Mouse (Mus musculus) lung, postnatal 4 days (tissue): ENCODE measurements around the gene Clec3b.

Source experiments
- DNase-seq, 2 experiments: peaks; one replicate each; pipeline ENCODE4 v3.0.0; 2021

Clec3b gene

DNA sequence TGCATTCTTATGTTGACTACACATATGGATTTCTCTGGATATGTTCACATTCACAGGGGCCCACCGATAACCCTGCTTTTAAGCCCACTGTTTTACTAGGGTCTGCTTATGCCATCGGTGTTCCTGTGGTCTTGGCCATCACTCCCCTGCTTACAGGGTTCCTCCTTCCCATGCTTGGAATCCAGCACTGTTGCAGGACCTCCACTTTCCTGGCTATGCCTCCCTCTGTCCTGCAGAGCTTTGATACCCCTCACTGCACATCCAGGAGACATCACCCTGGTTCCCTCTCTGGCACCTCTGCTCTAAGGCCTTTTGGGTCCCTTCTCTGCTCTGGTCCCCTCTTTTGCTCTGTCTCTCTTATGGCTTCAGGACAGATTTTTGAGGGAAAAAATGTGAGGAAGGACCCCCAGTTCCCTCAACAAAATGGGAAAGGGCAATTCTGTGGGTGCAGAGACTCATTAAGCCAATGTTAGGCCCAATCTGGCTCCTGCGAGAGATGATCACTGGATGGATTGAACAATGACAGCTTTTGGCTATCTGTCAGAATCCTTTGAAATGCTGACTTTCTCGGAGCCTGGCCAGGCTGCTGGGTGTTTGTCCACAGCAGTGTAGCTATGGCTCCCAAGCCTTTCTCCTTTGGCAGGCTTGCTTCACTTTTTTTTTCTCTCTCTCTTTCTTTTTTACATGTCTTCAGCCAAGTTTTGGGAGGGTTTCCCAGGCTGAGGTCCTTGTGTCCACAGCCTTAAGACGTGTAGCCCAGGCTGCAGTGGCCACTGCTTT is at the start of gene Clec3b:
Gene Clec3b (plus strand): TSS at position 706 of the 780 bp plus-strand sequence.
- peak; percentile 62 to 84 for DNase-seq

DNA sequence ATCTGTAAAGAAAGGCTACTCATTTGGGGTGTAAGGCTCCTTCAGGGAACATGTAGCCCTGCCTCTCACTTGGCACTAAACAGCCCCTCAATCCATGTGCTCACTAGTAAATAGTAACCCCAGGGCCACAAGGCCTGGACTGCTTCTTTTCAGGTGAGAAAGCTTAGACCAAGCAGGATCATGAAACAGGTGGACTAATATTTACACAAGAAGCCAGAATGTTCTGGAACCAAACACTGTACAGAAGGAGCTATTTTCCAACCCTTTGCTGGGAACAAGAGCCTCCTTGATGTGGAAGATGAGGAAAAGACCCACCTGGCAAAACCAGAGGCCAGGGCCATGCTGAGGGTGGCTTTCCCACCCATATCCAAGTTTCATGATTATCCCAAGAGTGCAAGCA is 47.3 kb upstream of the Clec3b start:
- no peak for DNase-seq

DNA sequence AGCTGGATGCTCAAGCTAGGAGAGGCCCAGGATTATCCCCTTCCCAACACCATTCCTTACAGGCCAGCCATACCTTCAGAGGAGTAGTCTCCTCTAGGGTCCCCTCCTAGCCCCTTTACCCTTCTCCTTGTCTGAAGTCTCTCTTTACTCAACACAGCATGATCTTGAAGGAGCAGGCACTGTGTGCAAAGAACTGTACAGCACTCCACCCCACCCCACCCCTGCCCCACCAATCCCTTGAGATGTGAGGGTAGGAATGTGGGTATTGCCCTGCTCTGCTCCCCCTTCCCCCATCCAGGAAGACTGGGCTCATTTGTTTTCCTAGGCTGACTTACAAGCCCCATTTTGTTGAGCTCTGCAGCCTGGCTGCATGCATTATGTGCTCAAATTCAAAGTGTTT is 46.4 kb upstream of the Clec3b start:
- peak in 1 of 2 experiments; percentile 47 for DNase-seq

- DNase-seq, result no peak
Measured at GRCm38 (mm10) chr9:123107186-123107585, 43.6 kb upstream of the Clec3b start.

DNA sequence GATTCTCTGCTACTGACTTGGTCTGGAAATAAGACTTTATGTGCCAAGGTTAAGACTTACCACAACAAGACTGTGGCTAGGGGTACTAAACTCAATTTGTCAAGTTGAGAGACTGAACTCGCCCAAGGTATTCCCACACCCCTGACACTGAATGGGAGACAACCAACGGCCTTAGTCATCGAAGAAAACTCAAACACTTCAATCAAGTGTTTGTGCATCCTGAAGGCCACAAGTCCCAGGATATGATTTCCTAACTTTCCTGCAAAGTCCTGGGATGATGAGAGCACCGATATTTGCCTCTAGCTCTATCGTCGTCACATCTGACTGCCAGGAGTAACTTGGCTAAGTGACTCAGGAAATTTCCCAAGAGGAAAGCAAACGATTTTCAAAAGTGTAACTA is 41.6 kb upstream of the Clec3b start:
- no peak for DNase-seq

DNA sequence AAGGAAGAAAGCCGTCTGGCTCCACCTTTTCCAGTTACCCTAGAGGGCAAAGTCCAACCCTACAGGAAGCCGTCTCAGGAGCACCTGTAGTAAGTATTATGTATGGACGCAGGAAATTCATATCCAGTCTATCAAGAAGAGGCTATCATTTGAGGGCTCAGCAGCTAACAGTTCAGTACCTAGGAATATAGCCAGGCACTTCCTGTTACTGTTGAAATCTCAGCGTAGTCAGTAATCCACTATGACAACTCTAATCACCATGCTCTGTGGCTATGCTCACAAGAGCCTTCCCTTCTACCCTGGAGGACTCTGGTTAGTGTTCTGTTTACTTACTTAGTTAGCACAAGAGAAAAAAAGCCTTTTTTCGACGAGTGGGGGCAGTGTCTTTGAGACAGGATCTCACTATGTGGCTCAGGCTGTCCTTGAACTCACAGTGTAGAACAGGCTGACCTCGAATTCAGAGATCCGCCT is 39.0 kb upstream of the Clec3b start:
- no peak for DNase-seq

DNA sequence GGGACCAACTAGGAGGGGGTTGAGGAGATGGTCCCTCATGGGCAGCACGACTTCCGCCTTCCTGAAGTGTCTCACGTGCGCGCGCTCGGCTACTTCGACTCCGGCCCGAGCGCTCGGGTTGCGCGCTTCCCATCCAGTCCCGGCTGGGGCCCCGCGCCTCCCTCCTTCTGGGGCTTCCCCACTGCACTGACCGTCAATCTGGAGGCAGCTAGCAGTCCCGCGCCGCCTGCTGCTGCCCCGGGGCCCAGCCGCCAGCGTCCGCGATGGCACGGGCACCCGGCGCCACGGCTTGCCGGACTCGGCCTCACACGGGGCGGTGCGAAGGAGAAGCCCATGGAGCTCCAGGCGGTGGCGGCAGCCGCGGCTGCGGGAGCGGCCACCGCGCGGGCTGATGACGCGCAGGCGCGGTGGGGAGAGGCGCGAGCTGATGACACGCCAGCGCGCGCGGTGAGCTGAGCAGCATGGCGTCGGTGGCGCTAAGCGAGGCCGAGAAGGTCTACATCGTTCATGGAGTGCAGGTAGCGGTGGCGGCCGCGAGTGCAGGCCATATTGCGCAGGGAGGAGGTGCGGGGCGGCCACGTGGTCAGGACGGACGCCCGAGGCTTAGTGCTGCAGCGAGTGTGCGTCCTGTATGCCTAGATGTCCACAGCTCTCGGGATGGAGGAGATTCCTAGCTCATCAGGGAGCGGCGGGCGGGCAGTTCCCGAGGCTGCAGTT is 37.8 kb upstream of the Clec3b start, which contains the start of the genes Zdhhc3 and Exosc7:
Gene Zdhhc3 (minus strand): TSS at position 401 of the 717 bp plus-strand sequence.
Gene Exosc7 (plus strand): TSS at position 411 of the 717 bp plus-strand sequence.
- DNase-seq, result peak; percentile 90 to 94

GRCm38 (mm10) chr9:123113931-123114330 is 36.8 kb upstream of the Clec3b start:
- no peak for DNase-seq

GRCm38 (mm10) chr9:123115566-123115965 is 35.2 kb upstream of the Clec3b start:
- DNase-seq, result no peak

DNA sequence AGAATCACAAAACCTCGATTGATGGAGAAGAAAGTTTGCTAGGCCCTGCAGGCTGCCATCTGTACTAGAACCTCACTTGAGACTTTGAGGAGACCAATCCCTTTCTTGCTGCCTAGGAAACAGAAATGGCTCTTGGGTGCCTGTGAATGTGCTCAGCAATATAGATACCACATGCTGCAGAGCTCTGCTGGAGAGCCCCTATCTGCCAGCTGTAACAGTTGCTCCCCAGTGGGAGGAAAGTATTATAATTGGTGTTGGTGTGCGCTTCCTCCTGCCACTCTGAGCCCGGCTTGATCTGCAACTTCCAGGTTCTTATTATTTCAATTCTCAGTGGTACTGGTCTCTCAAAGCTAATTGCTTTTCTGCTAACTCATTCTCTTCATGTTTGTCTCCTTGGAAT is 27.7 kb upstream of the Clec3b start:
- no peak for DNase-seq

- DNase-seq, result peak in 1 of 2 experiments; percentile 34
Measured at GRCm38 (mm10) chr9:123123571-123124412, 27.0 kb upstream of the Clec3b start.

DNA sequence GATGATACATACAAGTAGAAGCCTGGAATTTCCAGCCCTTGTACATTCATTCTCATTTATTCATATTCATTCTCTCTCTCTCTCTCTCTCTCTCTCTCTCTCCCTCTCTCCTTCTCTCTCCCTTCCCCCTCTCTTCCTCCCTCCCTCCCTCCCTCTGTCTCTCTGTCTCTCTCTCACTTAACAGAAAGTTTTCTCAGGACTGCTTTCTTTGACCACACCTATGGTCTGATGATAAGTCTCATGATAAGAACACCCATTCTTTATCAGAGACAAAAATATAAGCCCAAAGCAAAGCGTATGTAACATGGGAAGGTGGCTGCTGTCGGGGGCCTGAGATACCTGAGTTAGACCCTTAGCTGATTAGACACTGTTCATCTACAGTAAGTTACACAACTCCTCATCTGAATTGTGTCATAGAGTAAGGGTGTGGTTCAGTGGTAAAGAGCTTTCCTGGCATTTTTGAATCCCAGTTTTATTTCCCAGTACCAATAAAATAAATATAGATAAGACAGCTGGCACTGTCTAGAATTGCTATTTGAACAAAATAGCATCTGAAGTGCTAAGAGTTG is 26.2 kb upstream of the Clec3b start:
- no peak for DNase-seq

GRCm38 (mm10) chr9:123127663-123128062 is 23.1 kb upstream of the Clec3b start:
- DNase-seq, result no peak

DNA sequence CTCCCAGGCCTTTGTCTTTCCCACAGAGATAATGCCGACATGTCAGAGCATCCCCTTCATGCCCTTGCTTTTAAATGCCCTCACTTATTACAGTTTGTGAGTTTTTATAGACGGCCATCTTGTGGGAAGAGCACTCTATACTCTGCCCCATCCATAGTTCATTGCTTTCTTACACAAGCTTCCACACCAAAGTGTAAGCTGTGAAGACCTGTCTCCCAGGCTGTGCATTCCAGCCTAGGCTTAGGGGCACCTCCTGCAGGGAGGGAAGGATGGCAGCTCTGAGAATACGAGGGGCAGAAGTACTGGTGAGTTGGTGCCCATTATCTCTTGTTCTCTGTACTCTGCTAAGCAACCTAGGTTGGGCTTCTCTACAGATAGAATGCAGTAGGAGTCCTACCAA is 17.8 kb upstream of the Clec3b start:
- no peak for DNase-seq

- no peak for DNase-seq
Measured at GRCm38 (mm10) chr9:123136953-123137682, 13.6 kb upstream of the Clec3b start.

DNA sequence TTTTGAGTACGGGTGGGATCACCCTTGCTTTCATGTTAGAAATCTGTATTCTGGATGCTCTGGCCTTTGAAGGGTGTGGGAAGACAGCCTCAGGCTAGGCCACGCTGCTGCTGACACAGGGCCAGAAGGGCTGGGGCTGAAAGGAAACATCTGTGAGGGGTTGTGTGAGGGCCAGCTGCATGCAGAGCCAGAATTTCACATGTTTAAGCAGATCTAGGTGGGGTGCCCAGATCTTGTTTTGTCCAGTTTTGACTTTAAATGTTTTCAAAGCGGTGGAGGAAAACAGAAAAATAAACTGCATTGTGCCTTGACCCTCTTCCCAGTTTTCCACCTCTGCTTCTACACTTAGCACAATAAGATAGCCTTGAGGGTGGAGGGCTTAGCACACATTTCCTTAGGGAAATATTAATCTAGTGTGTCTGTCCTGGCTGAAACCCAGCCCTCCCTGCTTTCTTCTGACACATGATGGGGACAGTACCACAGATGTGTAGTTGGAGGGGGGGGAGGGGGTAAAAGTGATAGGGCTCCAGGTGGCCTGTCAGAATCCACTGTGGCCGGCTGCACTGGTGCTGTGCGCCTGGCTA is 11.8 kb upstream of the Clec3b start:
- peak; percentile 73 to 91 for DNase-seq

GRCm38 (mm10) chr9:123139887-123140614 is 10.7 kb upstream of the Clec3b start:
- no peak for DNase-seq

- DNase-seq, result peak; percentile 30 to 66
Measured at GRCm38 (mm10) chr9:123148430-123148829, 2.3 kb upstream of the Clec3b start.

DNA sequence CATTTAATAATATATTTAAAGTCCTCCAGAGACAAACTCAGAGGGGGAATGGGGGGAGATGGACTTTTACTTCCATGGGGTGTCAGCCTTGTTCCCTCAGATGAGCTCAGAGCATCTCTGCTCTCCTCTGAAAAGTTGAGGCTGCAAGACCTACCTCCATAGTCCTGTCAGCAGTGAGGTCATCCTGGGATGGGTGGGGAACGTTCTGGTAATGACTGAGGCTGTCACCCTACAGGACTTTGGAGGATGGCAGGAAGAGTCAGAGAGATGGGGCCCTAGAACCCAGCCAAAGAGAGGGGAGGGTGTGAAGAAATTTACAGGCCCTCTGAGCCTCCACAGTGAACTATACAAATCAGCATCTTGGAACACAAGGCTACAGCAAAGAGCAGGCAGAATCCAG is 815 bp downstream of the Clec3b start:
- no peak for DNase-seq

DNA sequence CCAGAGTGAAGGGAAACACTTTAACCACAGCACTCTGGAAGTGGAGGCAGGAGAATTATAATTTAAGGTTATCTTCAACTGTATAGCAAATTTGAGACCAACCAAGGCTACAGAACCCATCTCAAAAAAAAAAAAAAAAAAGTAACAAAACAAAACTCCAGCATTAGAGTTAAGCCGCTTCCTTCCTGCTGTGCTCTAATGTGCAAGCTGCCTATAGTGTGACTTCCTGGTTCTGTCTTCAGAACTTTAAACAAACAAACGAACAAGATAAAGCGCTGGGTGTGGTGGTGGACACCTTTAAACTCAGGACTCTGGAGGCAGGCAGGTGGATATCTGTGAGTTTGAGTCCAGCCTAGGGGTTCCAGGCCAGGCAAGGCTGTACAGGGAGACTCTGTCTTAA is 1.3 kb downstream of the Clec3b start:
- no peak for DNase-seq

DNA sequence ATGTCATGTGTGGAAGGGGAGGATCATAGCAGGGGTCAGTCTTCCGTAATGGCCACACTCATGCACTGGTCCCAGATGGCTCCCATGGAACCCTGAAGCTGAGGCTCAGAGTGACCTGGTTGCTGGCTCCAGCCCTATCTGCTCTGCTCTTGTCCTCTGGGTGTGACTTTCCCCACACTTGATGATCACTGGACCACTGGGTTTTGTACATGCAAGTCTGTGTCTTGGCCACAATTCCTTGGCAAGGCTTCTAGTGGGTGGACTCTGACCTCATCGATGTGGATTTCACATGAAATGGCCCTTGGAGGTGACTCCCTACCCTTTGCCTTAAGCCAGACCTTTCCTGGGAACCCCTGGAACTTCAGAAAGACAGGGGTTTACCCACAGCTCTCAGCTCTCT is 2.4 kb downstream of the Clec3b start:
- DNase-seq, result peak in 1 of 2 experiments; percentile 28
